Mouse (Mus musculus) liver (tissue): Measurements from ENCODE around the gene Gm40193.
"Not testable (repeated sequence)": the region's sequence is repeated elsewhere in the genome, so short reads cannot be mapped to it uniquely, and the experiment has no call there.

ENCODE experiments used
- DNase-seq: peaks from one replicate; pipeline ENCODE4 v3.0.0-alpha.2; 2020; ENCODE audit warnings: mixed read lengths

Gm40193 gene

GRCm38 (mm10) chr11:70532839-70533238, at the start of gene Gm40193:
TSS of gene Gm40193 (minus strand) at chr11:70532939.
- DNase-seq: no peak

- no peak for DNase-seq
These were observed 49.5 kb upstream of the Gm40193 start for GRCm38 (mm10) chr11:70582196-70582595.

GRCm38 (mm10) chr11:70580921-70581320, 48.2 kb upstream of the Gm40193 start:
- DNase-seq: no peak

GRCm38 (mm10) chr11:70580358-70580720, 47.6 kb upstream of the Gm40193 start:
- DNase-seq: no peak

GRCm38 (mm10) chr11:70579710-70580357, 47.1 kb upstream of the Gm40193 start:
- DNase-seq: no peak

GRCm38 (mm10) chr11:70578962-70579361, 46.2 kb upstream of the Gm40193 start:
- no peak for DNase-seq

- DNase-seq: no peak
These were observed 44.5 kb upstream of the Gm40193 start for GRCm38 (mm10) chr11:70577201-70577600.

GRCm38 (mm10) chr11:70573872-70574271, 41.1 kb upstream of the Gm40193 start:
- DNase-seq: no peak

GRCm38 (mm10) chr11:70572348-70572902, 39.7 kb upstream of the Gm40193 start:
- no peak for DNase-seq

GRCm38 (mm10) chr11:70571641-70572040, 38.9 kb upstream of the Gm40193 start:
- DNase-seq: no peak

- DNase-seq: not testable (repeated sequence)
These were observed 37.9 kb upstream of the Gm40193 start for GRCm38 (mm10) chr11:70570614-70571013.

- no peak for DNase-seq
These were observed 33.8 kb upstream of the Gm40193 start for GRCm38 (mm10) chr11:70566586-70566985.

- DNase-seq: no peak
These were observed 31.6 kb upstream of the Gm40193 start for GRCm38 (mm10) chr11:70564276-70564873.

GRCm38 (mm10) chr11:70563470-70564275, 30.9 kb upstream of the Gm40193 start:
- DNase-seq: peak; percentile 29

GRCm38 (mm10) chr11:70562995-70563469, 30.3 kb upstream of the Gm40193 start:
- DNase-seq: no peak

GRCm38 (mm10) chr11:70562287-70562994, 29.7 kb upstream of the Gm40193 start, which contains the start of gene Mink1:
TSS of gene Mink1 (plus strand) at chr11:70562881.
- peak; percentile 90 for DNase-seq

GRCm38 (mm10) chr11:70561937-70562286, 29.2 kb upstream of the Gm40193 start:
- DNase-seq: no peak

- DNase-seq: no peak
These were observed 24.8 kb upstream of the Gm40193 start for GRCm38 (mm10) chr11:70557545-70557944.

- DNase-seq: no peak
These were observed 21.2 kb upstream of the Gm40193 start for GRCm38 (mm10) chr11:70553940-70554339.

- DNase-seq: no peak
These were observed 18.8 kb upstream of the Gm40193 start for GRCm38 (mm10) chr11:70551526-70551925.

- DNase-seq: no peak
These were observed 11.8 kb upstream of the Gm40193 start for GRCm38 (mm10) chr11:70544496-70544895.

- DNase-seq: no peak
These were observed 8.7 kb upstream of the Gm40193 start for GRCm38 (mm10) chr11:70541415-70541814.

- DNase-seq: no peak
These were observed 8.2 kb upstream of the Gm40193 start for GRCm38 (mm10) chr11:70540928-70541327.
